Mouse (Mus musculus) brain, embryonic 14.5 days (tissue): ENCODE results near the gene Zbtb25. TPM values are rescaled to one million over a fixed set of nuclear protein-coding genes. Genes with fewer than 3 reads are reported as not detected.

Experiments
- DNase-seq: peaks from one replicate; pipeline ENCODE4 v3.0.0-alpha.2; 2011; ENCODE audit warnings: low read depth
- CTCF ChIP-seq: fragments of 200-500 bp; IDR thresholded peaks from 2 replicates; pipeline ENCODE4 v1.5.1; 2012; ENCODE audit warnings: inconsistent platforms, mild to moderate bottlenecking, moderate library complexity, borderline replicate concordance; ENCODE audit not compliant: insufficient read depth, insufficient read length; ENCODE audit errors: extremely low read depth
- POLR2A ChIP-seq: fragments of 200-500 bp; IDR thresholded peaks from 2 replicates; pipeline ENCODE4 v1.6.1; 2012; ENCODE audit warnings: mild to moderate bottlenecking, inconsistent platforms, borderline replicate concordance; ENCODE audit not compliant: poor library complexity, insufficient read depth, insufficient read length, severe bottlenecking; ENCODE audit errors: extremely low read depth
- polyA plus RNA-seq: library from polyadenylated mRNA; depleted of rRNA; stranded (reverse); fragments of >200 nt; gene quantifications from 2 replicates; pipeline ENCODE4 v1.2.3, GENCODE M21; 2012

The Zbtb25 gene
- polyA plus RNA-seq, 1 experiment: 22.3 TPM

- TF ChIP-seq POLR2A: no peak
- no peak for TF ChIP-seq CTCF
- no peak for DNase-seq
Observed at GRCm38 (mm10) chr12:76361405-76362302, 7.7 kb downstream of the Zbtb25 start.

DNA sequence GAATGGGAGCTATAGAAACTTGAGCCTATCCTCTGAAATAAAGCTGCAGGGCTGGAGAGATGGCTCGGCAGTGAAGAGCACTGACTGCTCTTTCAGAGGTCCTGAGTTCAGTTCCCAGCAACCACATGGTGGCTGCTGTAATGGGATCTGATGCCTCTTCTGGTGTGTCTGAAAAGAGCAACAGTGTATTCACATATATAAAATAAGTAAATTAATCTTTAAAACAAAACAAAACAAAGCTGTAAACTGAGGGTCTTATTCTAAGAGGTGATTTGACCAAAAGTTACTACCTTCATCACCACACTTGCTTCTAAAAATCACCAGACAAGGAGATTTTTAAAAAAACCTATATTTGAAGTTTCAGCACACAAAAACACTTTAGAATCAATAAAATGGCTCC is 8.5 kb downstream of the Zbtb25 start:
- TF ChIP-seq CTCF (no peak), POLR2A (no peak)
- no peak for DNase-seq

- TF ChIP-seq CTCF (no peak), POLR2A (no peak)
- DNase-seq: no peak
Observed at GRCm38 (mm10) chr12:76349680-76350220, 19.7 kb downstream of the Zbtb25 start.

DNA sequence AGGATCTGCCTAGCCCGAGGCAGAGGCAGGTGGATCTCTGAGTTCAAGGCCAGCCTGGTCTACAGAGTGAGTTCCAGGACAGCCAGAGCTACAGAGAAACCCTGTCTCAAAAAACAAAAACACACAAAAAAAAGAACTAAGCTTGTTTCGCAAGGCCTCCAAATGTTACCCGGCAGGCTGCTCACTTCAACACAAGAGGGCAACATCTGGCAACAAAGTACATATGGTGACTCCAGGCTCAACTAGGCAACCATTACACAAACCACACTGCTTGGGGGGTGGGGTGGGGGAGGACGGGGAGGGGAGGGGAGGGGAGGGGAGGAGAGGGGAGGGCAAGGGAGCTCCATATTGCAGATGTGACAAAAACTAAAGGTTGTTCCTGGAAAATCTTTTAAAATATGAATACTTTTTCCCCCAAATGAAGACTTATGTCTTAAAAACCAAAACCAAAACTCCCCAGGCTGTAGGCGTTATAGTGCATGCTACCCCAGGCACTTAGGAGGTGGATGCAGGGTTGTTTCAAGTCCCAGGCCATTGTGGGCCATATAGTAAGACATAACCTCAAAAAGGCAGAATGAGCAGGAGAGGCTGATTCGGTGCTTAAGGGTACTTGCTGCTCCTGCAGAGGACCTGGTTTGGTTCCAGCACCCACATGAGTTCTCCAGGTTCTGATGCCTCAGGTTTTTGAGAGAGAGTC is 23.5 kb downstream of the Zbtb25 start:
- TF ChIP-seq CTCF (peak; percentile 28; the same call in 1 of the 2 replicates), POLR2A (no peak)
- DNase-seq: no peak

DNA sequence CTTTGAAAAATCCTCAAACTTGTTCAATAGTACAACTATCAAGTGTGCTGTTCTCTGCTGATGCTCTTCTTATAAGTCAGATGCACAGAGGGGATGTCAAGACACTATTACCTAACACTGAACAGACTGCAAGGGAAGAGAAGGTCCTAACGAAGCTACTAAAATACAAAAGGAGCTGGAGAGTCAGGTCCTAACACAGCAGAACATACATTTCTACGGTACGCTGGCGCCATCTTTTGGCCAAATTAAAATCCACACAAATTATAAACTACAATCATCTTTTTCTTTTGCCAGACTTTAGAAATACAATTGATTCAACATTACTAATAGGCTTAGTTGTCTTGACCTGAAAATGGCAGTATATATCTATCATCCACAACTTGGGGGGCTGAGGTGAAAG is 28.3 kb downstream of the Zbtb25 start:
- TF ChIP-seq CTCF: peak; percentile 61; the same call in 1 of the 2 replicates
- no peak for TF ChIP-seq POLR2A

DNA sequence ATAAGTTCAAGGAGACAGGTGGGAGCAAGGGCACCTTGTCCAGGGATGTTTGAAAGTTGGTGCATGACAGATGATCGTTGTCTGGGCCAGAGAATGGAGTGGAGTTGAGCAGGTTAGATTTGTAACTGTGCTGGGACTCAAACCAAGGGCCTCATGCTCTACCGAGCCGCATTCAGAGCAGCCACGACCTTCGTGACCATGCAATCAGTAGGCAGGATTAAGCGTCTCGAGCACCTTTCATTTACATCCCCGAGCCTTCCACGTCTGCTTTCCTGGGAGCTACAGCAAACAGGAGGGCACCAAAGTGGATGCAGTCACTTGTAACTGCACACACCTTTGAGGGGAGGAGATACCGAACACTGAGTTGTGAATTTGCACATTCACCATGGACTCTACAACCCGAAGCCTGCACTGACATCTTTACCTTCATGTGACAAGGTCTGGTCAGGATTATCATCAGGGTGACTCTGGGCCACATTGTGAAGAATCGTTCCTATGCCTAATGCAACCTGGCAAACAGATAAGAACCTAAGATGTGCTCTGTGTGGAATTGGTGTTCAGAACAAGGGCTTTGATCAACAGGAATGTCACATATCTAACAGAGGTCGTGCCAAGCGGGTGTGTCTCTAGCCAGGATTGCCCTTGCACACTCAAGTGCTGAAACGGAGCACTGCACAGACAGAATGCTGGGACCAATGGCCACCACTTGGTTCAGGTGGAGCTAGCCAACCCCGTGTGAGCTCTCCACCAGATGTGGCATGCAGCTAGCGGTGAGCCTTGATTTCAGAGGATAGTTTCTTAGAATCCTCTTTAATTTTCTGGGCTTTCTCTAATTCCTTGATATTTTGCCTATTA is 33.1 kb downstream of the Zbtb25 start:
- TF ChIP-seq CTCF (no peak), POLR2A (no peak)
- DNase-seq: no peak

More for the DNA sequence above, 28.3 kb downstream of the Zbtb25 start:
- DNase-seq: peak; percentile 81

- DNase-seq: no peak
- TF ChIP-seq CTCF: no peak
- no peak for TF ChIP-seq POLR2A
Observed at GRCm38 (mm10) chr12:76335641-76336040, 33.8 kb downstream of the Zbtb25 start.

GRCm38 (mm10) chr12:76333688-76334087 is 35.7 kb downstream of the Zbtb25 start:
- TF ChIP-seq CTCF (no peak), POLR2A (no peak)
- DNase-seq: no peak

DNA sequence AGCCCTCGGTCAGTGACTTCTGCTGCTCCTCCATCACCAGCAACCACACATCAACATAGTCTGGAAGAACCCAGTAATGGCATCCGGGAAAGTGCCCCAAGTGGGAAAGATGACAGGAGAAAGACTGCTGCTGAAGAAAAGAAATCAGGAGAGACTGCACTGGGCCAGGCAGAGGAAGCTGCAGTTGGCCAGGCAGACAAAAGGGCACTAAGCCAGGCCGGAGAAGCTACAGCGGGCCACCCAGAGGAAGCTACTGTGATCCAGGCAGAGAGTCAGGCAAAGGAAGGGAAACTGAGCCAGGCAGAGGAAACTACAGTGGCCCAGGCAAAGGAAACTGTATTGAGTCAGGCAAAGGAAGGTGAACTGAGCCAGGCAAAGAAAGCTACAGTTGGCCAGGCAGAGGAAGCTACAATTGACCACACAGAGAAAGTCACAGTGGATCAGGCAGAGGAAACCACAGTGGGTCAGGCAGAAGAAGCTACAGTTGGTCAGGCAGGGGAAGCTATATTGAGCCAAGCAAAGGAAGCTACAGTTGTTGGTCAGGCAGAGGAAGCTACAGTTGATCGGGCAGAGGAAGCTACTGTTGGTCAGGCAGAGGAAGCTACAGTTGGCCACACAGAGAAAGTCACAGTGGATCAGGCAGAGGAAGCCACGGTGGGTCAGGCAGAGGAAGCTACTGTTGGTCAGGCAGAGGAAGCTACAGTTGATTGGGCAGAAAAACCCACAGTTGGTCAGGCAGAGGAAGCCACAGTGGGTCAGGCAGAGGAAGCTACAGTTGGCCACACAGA is 40.6 kb downstream of the Zbtb25 start:
- TF ChIP-seq CTCF (no peak), POLR2A (no peak)
- DNase-seq: no peak
